Mouse (Mus musculus): ENCODE data around the gene Taz.

Gene Taz

GRCm38 (mm10) chrX:74281732-74282394 is at the start of gene Taz, which contains the start of gene Dnase1l1:
Gene Taz, plus strand, starts transcription at chrX:74281912.
Gene Dnase1l1, minus strand, starts transcription at chrX:74282337.
- DNase-seq = peak; percentile 72 to 79

DNA sequence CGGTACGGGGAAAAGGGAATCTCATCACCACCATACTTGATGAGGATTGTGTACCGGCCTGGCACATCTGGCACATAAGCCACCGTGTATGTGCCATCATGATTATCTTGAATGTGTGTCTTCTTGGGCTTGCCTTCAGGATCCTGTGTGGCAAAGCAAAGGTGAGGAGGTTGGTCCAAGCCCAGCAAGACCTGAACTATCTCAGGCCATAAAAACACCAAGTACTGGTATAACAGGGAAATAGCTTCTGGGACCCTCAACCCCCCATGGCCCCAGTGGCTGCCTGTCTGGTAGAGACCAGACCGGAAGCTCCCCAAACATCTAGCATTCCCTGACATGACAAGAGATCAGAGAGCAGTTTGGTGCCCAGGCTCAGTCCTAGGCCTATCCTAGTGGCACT is 48.5 kb upstream of the Taz start:
- DNase-seq = no peak

- no peak for DNase-seq
These were observed 41.4 kb upstream of the Taz start for GRCm38 (mm10) chrX:74240332-74240731.

- DNase-seq = no peak
These were observed 38.3 kb upstream of the Taz start for GRCm38 (mm10) chrX:74243396-74243795.

DNA sequence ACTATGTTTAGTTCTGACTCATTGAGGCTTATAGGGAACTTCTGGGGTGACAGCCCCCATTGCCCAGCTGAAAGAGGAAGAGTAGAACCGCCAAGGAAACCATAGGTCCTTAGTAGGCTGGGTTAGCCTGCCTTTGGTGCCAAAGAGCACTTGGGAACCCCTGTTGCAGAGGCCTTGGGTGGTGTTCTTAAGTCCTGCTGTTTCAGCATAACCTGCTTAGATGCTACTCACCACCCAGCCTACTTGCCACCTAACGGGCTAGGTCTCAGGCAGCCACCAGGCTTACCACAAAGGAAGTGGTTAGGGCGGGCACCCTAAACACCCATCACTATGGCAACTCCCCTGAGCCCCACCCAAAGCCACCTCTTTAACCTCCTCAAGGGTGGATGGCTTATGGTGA is 37.9 kb upstream of the Taz start:
- DNase-seq = no peak

DNA sequence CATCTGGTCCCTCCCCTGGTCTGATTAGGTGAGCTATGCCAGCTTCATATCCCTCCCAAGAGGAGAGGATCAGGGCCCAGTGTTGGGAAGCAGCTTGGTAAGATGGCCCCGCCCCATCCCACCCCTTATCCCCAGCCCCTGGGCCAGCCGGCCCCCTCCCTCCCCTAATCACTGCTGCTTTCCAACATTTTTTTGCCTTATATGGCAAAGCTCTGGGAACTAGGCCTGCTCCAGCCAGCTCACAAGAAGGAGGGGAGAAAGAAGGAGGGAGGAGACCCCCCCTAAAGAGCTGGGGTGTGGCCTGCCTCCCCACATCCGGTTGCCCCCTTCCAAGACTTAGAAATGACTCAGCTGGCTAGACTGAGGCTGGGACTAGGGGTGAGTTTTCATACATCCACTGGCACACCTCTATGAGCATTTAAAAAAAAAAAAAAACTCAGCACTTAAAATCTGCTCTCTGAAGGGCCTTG is 37.1 kb upstream of the Taz start:
- peak in 1 of 2 experiments; percentile 8 for DNase-seq

GRCm38 (mm10) chrX:74245107-74245506 is 36.6 kb upstream of the Taz start:
- DNase-seq = no peak

DNA sequence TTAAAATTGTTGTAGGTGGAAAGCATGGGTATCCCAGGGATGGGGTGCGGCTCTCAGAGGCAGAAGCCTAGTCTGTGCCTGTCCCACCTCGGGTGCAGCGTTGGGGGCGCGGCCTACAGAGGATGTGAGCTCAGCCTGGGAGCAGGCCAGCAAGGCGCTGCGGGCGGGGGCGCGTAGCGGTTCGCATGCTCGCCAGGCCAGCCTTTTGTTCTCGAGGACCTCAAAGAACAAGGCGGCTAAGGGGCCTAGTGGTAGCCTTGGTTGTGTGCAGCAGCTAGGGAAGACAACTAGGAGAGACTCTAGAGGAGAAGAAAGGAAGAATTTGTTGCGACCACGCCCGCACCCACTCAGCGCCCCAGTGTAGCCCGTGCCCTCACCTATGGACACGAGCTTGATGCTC is 36.0 kb upstream of the Taz start:
- peak; percentile 80 to 88 for DNase-seq

GRCm38 (mm10) chrX:74246213-74246681 is 35.5 kb upstream of the Taz start:
- DNase-seq = peak; percentile 82 to 89

- DNase-seq = no peak
These were observed 35.0 kb upstream of the Taz start for GRCm38 (mm10) chrX:74246693-74247092.

DNA sequence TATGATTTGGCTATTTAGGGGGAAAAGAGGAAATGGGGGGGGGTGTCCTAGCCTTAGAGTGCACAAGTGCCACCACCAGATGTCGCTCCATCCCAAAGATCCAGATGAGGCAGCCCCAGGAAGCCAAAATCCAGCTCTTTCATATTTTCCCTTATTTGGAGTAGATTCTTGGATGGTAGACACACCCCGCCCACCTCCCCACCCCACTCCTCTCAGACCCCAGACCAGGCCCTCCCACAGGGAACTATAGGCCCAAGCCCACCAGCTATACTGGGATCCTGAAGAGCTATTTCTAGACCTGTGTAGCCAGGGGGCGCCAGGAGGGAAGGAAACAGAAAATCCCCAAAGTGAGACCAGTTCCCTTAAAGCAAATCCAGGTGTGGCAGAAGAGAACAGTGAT is 33.1 kb upstream of the Taz start:
- DNase-seq = peak; percentile 65 to 79

- peak; percentile 80 to 88 for DNase-seq
These were observed 32.1 kb upstream of the Taz start, which contains the start of gene Flna for GRCm38 (mm10) chrX:74249615-74250014. Gene Flna, minus strand, starts transcription at chrX:74249820.

DNA sequence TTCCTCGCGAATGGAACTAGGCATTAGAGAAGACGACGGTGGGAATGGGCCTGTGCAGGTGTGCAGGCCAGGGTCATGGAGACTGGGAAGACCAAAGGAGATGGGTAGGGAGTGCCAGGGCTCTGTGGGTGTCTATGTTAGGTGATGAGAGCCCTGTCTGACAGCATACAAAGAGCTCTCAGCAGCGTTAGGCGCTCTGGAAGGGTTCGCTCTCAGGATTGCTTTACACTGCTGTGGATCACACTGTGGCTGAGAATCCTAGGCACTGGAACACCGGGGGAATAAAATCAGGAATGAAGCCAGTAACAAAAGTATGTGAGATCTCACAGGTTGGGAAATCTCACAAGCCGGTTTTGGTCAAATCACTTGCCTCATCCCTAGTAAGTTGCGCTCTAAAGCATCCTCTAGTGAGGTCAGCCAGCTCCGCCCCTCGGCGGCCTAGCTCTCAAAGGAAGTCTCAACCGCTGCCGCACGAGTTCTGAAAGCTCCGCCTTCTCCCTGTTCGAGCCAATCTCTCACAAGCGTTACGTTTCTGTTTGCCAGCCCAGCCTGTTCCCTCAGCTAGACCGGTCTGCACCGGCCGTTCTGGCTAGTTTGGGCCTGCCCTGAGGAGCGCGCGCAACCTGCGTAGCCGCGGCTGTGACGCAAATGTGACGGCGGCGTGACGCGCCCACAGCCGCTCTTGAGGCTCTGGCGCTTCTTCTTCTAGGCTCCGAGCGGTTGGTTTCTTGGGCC is 27.4 kb upstream of the Taz start, which contains the start of gene Emd:
Gene Emd (plus strand): TSS at position 535 of the 735 bp plus-strand sequence.
- DNase-seq = peak; percentile 86 to 90

DNA sequence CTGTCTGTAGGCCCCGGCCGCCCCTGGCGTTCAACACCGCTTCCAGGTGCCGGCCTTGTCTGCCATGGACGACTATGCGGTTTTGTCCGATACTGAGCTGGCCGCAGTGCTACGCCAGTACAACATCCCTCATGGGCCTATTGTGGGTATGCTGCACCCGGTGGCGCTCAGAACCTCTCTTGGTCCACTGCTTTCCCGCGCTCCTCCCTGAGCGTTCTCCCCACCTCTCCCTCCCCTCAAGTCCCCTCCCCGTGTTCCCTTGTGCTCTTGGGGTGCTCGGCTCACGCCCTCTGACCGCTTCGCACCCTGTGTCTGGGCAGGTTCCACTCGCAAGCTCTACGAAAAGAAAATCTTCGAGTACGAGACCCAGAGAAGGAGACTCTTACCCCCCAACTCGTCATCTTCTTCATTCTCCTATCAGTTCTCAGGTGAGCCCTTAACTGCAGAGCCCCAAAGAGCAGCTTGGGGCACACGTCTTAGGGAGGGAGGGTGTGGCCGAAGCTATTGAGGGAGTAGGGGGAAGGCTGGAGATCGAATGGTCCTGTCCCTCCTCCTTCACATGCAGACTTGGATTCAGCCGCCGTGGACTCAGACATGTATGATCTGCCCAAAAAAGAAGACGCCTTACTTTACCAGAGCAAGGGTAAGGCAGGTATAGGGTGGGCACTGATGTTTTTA is 26.7 kb upstream of the Taz start:
- DNase-seq = peak in 1 of 2 experiments; percentile 9

GRCm38 (mm10) chrX:74257746-74258145 is 24.0 kb upstream of the Taz start:
- no peak for DNase-seq

- DNase-seq = no peak
These were observed 12.0 kb upstream of the Taz start for GRCm38 (mm10) chrX:74269736-74270061.

DNA sequence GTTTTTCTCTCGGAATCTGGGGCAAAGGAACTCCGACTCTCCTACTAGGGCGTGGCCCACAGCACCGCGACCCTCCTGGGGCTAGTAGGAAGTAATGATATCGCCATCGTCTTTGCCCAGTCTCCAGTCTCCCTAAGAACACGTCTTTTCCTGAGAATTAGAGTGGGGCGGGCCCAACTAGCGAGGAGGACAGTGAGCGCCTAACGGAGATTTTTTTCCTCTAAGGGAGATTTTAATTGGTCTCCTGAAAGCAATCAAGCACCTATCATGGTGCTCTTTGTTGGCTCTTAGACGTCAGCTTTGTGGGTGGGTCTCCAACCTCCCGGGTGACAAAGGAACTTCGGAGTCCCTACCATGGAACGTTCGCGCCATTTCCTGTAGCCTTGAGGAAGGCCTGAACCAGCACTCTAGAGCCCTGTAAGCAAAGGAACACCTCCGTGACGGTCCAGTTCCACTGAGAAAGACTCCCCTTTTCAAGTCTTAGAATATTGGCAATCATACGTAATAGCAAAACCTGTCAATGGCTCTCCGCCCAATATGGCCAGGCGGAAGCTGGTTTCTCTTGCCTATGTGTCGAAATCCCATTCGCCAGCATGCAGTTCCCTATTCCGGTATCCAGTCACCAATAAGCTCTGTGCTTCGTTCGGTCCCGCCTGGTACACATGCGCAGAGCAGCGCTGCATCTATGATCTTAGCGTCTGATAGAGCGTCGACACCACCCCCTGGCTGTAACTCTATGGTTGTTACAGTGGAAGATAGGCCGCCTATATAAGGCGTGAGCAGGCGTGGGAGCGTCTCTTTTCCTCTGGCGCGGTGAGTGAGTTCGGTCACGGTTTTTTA is 11.4 kb upstream of the Taz start, which contains the start of gene Rpl10:
Gene Rpl10 (plus strand): TSS at position 751 of the 840 bp plus-strand sequence.
- peak; percentile 86 to 91 for DNase-seq

DNA sequence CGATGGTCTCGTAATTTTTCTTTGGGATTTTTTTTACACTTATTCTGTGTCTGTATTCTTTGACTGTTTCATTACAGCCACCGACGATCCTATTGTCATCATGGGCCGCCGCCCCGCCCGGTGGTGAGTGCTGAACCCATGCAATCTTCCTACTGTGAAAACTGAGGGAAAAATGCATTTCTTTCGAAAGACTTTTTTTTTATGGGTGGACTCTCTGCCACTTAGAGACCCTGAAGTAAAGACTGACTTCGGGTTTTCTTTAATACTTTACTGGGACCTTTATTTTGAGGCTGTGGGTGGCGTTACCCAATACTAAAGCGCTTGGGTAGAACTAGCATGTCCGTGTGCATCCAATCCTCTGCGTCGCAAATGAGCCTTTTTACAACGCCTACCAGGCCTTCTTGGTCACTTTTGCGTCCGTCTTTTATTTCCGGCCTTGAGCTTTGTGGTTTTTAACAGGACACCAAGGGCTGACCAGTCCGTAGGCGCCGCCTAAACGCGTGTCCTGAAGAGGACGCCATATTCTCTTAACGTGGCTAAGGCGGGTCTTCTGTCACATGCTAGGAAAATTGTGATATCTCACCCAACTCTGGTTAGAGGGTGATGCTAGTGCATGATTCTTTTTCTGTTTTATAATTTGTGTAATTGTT is 10.7 kb upstream of the Taz start:
- DNase-seq = peak; percentile 33 to 45

DNA sequence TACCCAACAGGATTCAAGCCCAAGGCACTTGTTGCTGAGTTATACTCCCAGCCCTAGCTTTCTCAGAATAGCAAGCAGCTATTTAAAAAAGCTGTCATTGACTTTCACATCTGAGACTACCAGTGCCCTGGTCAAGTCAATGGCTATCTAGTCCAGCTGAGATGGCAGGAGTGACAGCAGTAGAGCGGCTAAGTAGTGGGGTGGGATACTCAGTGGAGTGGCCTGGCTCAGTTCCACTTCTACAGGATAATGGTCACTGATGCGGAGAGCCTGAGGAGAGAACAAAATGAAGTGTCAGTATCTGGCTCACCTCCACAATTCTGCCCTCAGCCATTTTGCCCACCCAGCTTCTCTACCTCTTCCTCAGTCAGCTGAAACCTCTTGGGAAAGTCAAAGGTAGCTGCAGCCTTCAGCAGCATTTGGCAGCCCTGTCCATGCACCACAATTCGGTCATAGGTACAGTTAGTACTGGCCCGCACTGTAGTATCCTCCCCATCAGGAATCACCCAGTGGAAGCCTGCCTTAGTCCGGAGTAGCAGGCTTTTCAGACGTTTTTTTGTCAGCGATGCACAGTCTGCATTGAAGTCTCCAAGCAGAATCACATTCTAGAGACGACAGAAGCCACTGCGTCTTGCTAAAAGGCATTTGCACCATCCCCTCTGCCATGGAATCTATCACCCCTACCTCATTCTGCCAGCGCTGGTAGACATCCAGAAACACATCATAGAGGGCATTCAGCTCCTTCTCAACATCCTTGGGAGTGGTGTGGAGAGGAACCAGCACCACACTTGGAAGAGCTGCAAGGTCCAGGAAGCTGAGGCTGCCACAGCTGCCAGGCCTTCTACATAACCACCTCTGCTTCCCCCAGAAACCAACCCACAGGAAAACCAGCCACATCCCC is 8.0 kb upstream of the Taz start:
- DNase-seq = no peak

DNA sequence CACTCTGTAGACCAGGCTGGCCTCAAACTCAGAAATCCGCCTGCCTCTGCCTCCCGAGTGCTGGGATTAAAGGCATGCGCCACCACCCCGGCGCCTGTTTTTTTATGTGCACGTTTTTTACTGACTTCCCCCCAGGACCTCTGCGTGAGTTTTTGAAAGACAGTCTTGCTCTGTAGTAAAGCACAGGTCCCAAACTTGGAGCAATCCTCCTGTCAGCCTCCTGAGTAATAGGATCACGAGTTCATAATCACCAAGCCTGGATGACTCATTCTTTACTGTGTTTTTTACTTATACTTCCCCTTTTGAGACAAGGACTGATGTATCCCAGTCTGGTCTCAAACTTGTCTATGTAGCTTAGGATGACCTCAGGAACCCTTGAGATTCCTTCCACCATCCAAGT is 3.8 kb upstream of the Taz start:
- DNase-seq = no peak

Data from cerebellum, postnatal 25 days (tissue).